Mouse (Mus musculus): ENCODE measurements around the gene Mthfs.
A peak's percentile ranks its signal among the peaks of the same experiment; 100 is the strongest.
"Not testable (repeated sequence)": the region's sequence is repeated elsewhere in the genome, so short reads cannot be mapped to it uniquely, and the experiment has no call there.

Mthfs gene

GRCm38 (mm10) chr9:89210353-89211064, at the start of gene Mthfs:
TSS of gene Mthfs (plus strand) at chr9:89210676.
- DNase-seq (ENCODE audit: low spot score) = not testable (repeated sequence)

GRCm38 (mm10) chr9:89172539-89172938, 37.9 kb upstream of the Mthfs start:
- not testable (repeated sequence) for DNase-seq (ENCODE audit: low spot score)

- DNase-seq (ENCODE audit: low spot score) = peak; percentile 63
Observed at GRCm38 (mm10) chr9:89178833-89179232, 31.6 kb upstream of the Mthfs start.

DNA sequence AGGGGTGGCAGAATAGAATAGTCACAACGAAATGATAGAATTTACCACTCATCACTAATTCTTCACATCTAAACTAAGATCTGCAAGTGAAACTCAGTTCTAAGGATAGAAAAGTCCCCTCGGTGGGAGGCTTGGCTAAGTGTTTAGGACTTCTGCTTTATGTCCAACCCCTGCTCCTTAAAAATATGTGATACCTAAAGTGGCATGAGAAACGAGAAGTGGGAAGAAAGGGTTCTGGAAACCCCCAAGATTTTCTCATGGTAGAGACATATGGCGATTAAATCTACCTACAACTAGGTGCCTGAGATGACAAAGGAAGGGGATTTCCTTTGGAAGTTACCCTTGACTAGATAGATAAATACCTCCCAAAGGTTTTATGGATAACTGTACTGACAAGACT, 31.0 kb upstream of the Mthfs start:
- not testable (repeated sequence) for DNase-seq (ENCODE audit: low spot score)

DNA sequence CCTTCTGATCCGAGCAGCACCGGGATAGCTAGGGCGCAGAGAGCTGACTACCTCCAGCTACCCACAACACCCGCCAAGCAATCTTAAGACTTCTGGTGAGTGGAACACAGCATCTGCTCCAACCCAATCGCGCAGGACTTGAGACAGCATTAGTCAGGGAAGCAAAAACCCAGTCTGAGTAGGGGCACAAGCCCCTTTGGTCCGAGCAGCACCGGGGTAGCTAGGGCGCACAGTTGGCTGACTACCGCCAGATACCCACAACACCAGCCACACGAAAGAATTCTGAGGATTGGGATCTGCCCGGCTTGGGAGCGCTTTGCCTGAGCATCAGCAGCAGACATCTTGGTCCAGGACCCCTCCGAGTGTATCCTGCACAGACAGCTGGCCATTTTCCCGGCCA, 23.5 kb upstream of the Mthfs start:
- not testable (repeated sequence) for DNase-seq (ENCODE audit: low spot score)

DNA sequence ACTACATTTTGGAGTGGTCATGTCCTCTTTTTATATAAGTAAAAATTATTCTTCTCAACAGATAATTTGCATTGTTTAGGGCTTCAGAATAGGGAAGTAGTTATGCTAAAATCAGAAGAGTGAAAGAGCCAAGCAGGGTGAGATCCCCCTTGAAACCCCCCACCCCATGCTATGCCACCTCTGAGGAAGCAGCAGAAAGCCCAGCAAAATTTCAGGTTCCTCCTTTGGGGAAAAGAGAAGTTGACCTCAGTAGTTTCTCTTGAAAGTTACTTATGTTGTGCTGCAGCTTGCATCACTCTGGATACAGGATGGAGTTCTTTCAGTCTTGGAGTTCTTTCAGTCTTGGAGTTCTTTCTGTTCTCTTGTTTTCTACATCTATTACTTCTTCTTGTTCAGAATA, 15.0 kb upstream of the Mthfs start:
- DNase-seq (ENCODE audit: low spot score) = not testable (repeated sequence)

DNA sequence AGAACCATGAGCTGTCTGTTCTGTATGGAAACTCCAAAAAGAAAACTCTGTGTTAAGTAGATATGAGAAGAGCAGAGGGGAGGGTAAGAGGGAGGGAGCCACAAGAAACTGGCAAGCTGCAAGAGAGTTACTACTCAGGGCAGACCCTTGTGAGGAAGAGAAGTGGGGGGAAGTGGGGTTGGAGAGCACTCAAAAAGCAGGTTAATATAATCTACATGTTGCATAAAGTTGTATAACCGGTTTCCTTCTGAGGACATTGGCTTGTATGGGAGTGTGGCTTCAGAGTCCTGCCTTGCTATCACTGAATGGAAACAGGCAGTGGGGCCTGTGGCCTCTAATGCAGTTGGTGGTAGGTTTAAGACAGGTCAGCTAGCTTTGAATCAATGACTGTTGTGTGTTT, 13.0 kb upstream of the Mthfs start:
- DNase-seq (ENCODE audit: low spot score) = not testable (repeated sequence)

DNA sequence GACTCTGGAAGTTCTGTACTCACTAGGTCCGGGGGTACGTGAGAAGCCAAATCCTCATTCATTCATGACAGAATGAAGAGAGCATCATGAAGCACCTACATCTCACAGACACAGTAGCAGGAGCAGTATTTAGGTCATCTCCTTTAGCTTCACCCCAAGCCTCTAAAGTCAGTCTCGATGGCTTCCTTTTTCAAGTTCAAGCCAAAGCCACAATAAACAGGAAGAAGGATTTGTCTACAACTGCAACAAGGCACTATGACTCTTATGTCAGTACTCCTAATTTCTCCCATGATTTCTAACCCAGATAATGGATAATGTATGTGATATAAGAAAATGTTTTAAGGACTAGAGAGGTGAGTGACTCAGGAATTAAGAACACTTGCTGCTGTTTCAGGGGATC, 12.1 kb upstream of the Mthfs start:
- DNase-seq (ENCODE audit: low spot score) = not testable (repeated sequence)

- DNase-seq (ENCODE audit: low spot score) = not testable (repeated sequence)
Observed at GRCm38 (mm10) chr9:89198969-89199416, 11.5 kb upstream of the Mthfs start, which contains the start of the genes Bcl2a1b and Gm29094. TSS of gene Bcl2a1b (plus strand) at chr9:89199209. TSS of gene Gm29094 (plus strand) at chr9:89199379.

DNA sequence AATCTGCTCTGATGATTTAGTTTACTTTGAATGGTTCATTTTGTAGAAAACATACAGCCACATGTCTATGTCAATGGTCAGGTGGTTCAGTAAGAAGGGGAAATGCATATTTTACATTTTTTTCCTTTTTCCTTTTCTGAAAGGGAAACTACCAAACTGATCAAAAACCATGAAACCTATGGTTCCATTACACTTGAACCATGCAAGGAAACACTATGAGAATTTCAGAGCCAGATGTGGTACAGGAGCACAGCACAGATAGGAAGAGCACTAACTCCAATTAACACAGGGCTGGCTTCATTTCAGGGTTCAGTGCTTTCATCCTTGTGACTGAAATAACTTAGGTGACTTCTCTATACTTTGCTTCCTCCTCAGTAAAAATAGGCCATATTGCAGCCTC, 8.2 kb upstream of the Mthfs start:
- DNase-seq (ENCODE audit: low spot score) = not testable (repeated sequence)

GRCm38 (mm10) chr9:89208939-89209338, 1.5 kb upstream of the Mthfs start:
- not testable (repeated sequence) for DNase-seq (ENCODE audit: low spot score)

DNA sequence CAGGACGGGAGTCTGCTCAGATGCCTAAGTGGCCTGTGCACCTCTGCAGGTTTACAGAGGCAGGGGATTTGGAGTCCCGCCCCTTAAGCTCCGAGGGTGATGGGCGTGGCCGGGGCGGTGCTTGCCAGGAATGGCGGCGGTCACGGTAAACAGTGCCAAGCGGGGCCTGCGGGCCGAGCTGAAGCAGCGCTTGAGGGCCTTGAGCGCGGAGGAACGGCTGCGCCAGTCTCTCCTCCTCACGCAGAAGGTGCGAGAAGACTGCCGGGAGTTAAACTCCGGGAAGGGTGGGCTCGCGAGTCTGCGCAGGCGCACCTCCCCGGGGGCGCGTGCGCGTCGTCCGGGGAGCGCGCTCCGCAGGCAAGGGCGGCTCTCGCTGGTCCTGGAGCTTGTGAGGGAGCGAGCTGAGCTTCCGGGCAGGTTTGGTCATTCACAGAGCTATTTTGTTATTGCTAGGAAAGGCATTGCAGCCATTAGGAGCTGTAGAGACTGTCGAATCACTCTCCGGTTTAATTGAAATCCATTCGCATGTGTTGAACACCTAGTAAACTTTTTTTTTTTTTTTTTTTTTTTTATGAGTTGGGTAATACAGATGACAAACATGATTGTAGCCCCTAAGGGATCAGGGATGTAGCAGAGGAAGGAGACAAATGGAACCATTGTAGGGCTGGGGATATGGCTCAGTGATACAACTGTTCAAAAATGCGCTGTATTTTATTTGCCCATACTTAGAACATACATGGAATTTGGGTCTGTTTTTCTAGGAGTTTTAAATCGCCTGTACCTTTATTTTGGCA, 786 bp downstream of the Mthfs start:
- DNase-seq (ENCODE audit: low spot score) = peak; percentile 91

DNA sequence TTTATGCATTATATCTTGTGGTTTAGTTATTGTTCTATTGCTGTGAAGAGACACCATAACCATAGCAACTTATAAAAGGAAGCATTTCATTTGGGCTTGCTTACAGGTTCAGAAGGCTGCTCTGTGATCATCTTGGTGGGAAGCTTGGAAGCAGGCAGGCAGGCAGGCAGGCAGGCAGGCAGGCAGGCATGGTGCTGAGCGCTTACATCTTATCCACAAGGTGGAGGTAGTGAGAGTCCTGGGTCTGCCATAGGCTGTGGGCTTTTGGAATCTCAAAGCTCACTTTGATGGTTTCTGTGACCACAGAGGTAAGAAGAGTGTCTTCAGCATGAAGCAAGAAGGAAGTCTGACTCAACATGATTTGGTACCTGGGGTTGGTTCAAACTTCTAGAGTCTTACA, 2.0 kb downstream of the Mthfs start:
- not testable (repeated sequence) for DNase-seq (ENCODE audit: low spot score)

DNA sequence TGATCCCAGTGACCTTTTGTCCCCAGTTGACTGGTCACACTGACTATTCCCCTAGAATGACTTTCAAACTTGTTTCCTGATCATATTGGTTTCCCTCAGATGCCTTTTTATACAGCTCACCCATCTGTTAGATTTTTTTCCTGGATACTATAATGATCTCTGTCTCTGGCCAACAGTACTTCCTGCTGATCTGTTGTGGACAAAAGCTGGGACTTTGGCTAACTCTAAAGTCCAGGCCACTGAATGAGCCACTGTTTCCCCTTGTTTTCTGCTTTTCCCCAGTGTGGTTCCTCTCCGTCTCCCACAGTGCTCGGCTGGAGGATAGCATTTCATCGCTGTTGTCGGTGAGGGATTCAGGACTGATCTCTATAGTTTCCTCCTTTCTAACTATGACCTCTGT, 7.7 kb downstream of the Mthfs start:
- not testable (repeated sequence) for DNase-seq (ENCODE audit: low spot score)

DNA sequence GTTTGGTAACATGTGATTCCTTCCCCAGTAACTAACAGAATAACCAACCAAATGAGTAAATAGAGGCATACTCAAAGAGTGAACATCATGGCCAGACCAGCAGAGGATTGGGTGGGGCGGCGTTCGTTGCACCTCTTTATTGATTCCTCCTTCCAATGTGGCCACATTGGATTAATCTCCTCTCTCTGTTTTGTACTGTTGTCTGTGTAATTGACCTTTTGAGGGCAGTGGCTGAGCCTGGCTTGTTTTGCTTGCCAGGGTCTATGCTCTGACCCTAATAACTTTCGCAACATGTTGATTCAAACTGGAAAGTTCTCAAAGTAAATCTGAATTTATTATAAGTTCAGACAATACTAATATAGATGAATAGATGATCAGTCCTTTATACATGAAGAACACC, 9.2 kb downstream of the Mthfs start:
- DNase-seq (ENCODE audit: low spot score) = not testable (repeated sequence)

GRCm38 (mm10) chr9:89220704-89221287, 10.3 kb downstream of the Mthfs start:
- not testable (repeated sequence) for DNase-seq (ENCODE audit: low spot score)

DNA sequence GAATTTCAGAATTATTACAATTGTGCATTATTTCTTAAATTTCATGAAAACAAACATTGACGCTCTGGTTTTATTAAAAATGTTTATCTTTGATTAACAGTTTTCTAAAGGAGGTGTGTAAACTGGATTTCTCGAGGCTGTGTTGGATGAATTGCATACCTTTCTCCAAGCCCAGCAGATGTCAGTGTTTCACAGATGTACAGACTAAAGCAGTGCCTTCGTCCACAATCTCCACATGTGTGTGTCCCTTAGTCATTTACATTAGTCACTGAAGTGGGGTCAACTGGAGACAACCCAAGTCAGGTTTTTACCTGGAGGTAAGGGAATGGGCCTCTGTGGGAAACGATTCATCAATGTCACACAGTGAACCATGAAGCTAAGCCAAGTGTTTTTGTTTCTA, 15.6 kb downstream of the Mthfs start:
- DNase-seq (ENCODE audit: low spot score) = no peak

DNA sequence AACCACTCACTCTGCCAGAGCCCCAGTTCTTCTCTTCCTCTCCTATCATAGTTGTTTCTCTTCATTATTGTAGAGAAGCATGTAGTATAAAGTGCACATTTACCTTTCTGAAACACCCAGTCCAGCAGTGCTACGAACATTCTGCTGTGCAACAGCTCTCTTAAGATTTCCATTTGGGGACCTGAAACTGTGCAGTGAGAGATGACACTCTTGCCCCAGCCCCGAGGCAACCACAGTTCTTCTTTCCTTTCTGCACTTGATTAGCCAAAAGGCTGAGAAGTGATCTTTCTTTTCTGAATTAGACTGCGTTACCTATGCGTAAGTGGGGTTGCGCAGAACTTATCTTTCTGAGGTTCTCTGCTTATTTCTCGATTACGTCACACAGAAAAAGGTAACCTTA, 17.6 kb downstream of the Mthfs start:
- DNase-seq (ENCODE audit: low spot score) = no peak

DNA sequence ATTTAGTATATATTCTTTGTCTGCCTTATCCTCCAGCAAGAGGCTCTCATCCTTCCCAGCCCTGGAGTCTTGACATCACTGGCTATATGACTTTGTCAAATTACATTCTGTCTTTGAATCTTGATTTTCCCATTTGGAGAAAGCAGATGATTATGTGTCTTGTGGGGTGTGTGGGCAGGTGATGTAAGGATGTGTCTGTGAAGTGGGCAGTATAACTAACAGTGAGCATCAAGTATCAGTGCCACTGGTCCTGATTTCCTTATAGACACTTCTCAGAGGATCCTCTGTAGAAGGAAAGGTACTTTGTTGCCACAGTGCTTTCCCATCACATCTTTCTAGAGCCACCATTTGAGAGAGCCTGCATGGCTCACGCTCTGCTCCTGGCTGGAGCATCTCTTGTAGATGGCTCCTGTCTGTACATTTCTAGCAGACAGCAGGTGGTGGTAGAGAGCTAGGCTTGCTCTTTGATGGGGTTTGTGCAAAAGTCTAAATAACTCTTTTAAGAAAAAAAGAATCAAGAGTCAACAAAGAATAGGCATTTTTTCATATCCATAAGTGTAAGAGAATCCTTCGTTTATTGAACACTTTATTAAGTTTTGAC, 20.5 kb downstream of the Mthfs start:
- DNase-seq (ENCODE audit: low spot score) = not testable (repeated sequence)

GRCm38 (mm10) chr9:89237131-89237530, 26.7 kb downstream of the Mthfs start:
- not testable (repeated sequence) for DNase-seq (ENCODE audit: low spot score)

GRCm38 (mm10) chr9:89238976-89239505, 28.6 kb downstream of the Mthfs start:
- DNase-seq (ENCODE audit: low spot score) = not testable (repeated sequence)

DNA sequence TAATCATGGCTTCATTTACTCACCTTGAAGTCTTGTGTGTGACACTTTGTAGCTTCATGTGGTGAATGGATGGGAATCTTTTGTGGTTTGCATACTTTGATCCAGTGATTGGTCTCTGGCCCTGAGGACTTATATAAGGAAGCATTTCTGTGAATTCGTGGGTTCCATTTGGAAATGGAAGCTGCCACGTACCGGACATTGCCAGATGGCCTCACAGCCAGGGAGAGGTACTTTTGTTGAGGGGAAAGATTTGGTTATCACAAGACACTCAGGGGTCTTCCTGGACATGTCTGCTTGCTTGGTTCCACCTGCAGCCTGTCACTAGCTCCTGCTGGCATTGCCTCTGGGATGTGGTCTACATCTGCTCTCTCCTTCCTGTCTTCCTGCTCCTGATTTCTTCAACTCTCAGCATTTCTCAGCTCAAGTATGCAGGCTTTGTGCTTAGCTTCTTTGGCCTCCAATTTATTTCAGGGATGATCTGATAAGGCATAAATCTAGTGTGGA, 30.1 kb downstream of the Mthfs start:
- not testable (repeated sequence) for DNase-seq (ENCODE audit: low spot score)
